Mouse (Mus musculus) liver, embryonic 13.5 days (tissue): ENCODE data around the gene Cars. TPM values are rescaled to one million over a fixed set of nuclear protein-coding genes. Genes with fewer than 3 reads are reported as not detected.

Source experiments
- microRNA-seq: library from miRNA; unstranded; fragments of <30 nt; microRNA quantifications from one replicate; pipeline ENCODE4, GENCODE M21; 2016
- polyA plus RNA-seq: library from polyadenylated mRNA; unstranded; fragments of >200 nt; fragmentation: Nextera tagmentation; extraction: Ambion mirVana; gene quantifications from 2 replicates; pipeline ENCODE4 v1.2.1, GENCODE M21; 2015

Gene Cars
- polyA plus RNA-seq, 1 experiment from 2014 or later = 64.3 TPM

Small RNA genes lying within 50 kb of the gene (microRNA-seq; reads per million reads assigned to microRNA genes)
- gene Mir7064 = not detected

Other genes starting within 250 kb of the Cars start
- gene Cdkn1c, start 139.0 kb downstream of the Cars start, polyA plus RNA-seq = 178 and 199 TPM in 2 replicates
- gene Slc22a18, start 126.4 kb downstream of the Cars start, polyA plus RNA-seq = 6.2 and 6.7 TPM in 2 replicates
- gene Phlda2, start 96.9 kb downstream of the Cars start, polyA plus RNA-seq = 23.6 and 25.4 TPM in 2 replicates
- 96.7 and 108 TPM in 2 replicates for gene Nap1l4, start 51.0 kb downstream of the Cars start, polyA plus RNA-seq
- gene Tnfrsf26, start 28.6 kb upstream of the Cars start, polyA plus RNA-seq = 0.54 and 0.64 TPM in 2 replicates
- 1.0 and 1.2 TPM in 2 replicates for gene Tnfrsf22, start 49.6 kb upstream of the Cars start, polyA plus RNA-seq
- 0.17 and 0.44 TPM in 2 replicates for gene Tnfrsf23, start 85.8 kb upstream of the Cars start, polyA plus RNA-seq
- gene Osbpl5, start 156.9 kb upstream of the Cars start, polyA plus RNA-seq = 2.4 and 2.8 TPM in 2 replicates
- gene Mrgprg, start 166.9 kb upstream of the Cars start, polyA plus RNA-seq = not detected in 2 replicates
- gene Mrgpre, start 184.4 kb upstream of the Cars start, polyA plus RNA-seq = 0.17 and 0.28 TPM in 2 replicates
- 7.0 and 7.7 TPM in 2 replicates for gene Nadsyn1, start 222.8 kb upstream of the Cars start, polyA plus RNA-seq
- 38.0 and 52.5 TPM in 2 replicates for gene Dhcr7, start 223.1 kb upstream of the Cars start, polyA plus RNA-seq